In genomic region chr4:155414656-155415235, GRCm38 (mm10) we compare ENCODE assay signal across 17 mouse cellular contexts. TPM values are rescaled to one million over a fixed set of nuclear protein-coding genes. Genes with fewer than 3 reads are reported as not detected.
"Had no signal": no experiment of that assay in that cellular context is flagged by ENCODE, and none has a peak within 500 bp of the region (broad histone marks: within the 10 kb centered on the region; RNA-seq: fewer than 3 reads in every experiment).

No protein-coding gene starts in this region.

- ATAC-seq: liver, embryonic 12.5 days; midbrain, embryonic 16.5 days had no signal

- H3K27me3 ChIP-seq: limb, embryonic 15.5 days; midbrain, embryonic 12.5 days had no signal

- H3K4me3 ChIP-seq: limb, embryonic 15.5 days; liver, embryonic 12.5 days; megakaryocyte, embryonic 14.5 days; midbrain, embryonic 12.5 days had no signal

- H3K36me3 ChIP-seq: liver, embryonic 12.5 days had no signal

- H3K4me2 ChIP-seq: limb, embryonic 15.5 days; liver, embryonic 12.5 days; lung, embryonic 14.5 days; midbrain, embryonic 12.5 days had no signal

- DNase-seq: kidney, adult 11 months; kidney, adult 9 months; kidney, postnatal 14 days; lung, embryonic 14.5 days; lung, postnatal 14 days; right cerebral cortex, adult 18-20 months; right cerebral cortex, postnatal 25 days had no signal

- H3K9me3 ChIP-seq: limb, embryonic 15.5 days; liver, embryonic 12.5 days; megakaryocyte, embryonic 14.5 days; midbrain, embryonic 12.5 days had no signal

- H3K27ac ChIP-seq: limb, embryonic 15.5 days; liver, embryonic 12.5 days; macrophage; midbrain, embryonic 12.5 days; stomach, postnatal 0 days had no signal

- H3K4me1 ChIP-seq: limb, embryonic 15.5 days; liver, embryonic 12.5 days; megakaryocyte, embryonic 14.5 days had no signal

- H3K9ac ChIP-seq: limb, embryonic 15.5 days; liver, embryonic 12.5 days; lung, embryonic 14.5 days; midbrain, embryonic 12.5 days had no signal

RNA-seq across cellular contexts. Expression of gene Gabrd, which starts 16.8 kb away (rescaled TPM):
- polyA plus RNA-seq: liver, embryonic 12.5 days; liver, embryonic 16.5 days; lung, embryonic 14.5 days; midbrain, embryonic 12.5 days had no signal

RNA-seq across cellular contexts. Expression of gene Prkcz, which starts 53.6 kb away (rescaled TPM):
- polyA plus RNA-seq: macrophage had no signal

RNA-seq across cellular contexts. Expression of gene Tmem52, which starts 54.2 kb away (rescaled TPM):
- polyA plus RNA-seq: limb, embryonic 11.5 days; liver, embryonic 12.5 days; lung, embryonic 14.5 days; macrophage; midbrain, embryonic 16.5 days; neural tube, embryonic 14.5 days; stomach, postnatal 0 days had no signal
